Mouse (Mus musculus) ovary, adult 18-20 months (tissue): ENCODE data around the gene Ppp1r12a.

ENCODE experiments used
- DNase-seq: peaks from one replicate; pipeline ENCODE4 v3.0.0; 2022; ENCODE audit warnings: low spot score, mixed read lengths

Ppp1r12a gene

GRCm38 (mm10) chr10:108291688-108292471 is 129.9 kb downstream of the Ppp1r12a start:
- DNase-seq: no peak

DNA sequence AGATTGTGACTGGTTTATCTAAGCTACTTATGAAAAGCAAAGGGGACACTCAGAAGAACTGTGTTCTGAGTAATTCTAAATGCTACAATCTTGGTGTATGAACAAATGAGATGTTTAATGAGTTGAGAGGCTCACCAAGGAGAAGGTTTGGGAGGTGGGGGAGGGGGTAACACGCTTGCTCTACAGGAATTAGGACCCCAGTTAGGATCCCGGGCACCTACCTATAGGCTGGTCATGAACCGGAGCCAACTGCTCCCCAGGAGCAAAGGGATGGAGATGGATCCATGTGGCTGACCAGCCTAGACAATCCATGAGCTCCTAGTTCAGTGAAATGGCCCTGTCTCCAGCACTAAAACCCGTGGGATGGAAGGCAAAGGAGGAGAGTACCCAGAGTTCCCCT is 130.7 kb downstream of the Ppp1r12a start:
- no peak for DNase-seq

DNA sequence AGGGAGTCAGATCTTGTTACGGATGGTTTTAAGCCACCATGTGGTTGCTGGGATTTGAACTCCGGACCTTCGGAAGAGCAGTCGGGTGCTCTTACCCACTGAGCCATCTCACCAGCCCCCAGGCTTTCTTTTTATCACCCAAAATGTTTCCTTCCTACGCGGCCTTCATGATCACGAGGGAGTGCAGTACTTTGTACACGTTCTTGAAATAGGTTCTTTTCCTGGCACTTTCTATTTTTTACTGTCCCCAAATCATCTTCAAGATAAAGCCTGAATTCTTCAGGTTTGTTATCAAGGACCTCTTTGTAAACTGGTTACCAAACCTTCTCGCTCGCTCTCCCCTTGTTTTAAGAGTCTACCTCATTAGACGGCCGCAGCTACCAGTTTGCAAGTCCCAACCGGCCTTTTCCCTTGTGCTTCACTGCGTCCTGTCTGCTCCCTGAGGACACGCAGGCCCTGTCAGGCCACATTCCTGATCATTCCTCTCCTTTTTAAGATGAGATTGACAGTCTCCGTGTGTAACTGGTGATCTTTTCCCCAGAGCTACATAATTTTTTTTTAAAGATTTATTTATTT is 131.7 kb downstream of the Ppp1r12a start:
- DNase-seq: no peak

DNA sequence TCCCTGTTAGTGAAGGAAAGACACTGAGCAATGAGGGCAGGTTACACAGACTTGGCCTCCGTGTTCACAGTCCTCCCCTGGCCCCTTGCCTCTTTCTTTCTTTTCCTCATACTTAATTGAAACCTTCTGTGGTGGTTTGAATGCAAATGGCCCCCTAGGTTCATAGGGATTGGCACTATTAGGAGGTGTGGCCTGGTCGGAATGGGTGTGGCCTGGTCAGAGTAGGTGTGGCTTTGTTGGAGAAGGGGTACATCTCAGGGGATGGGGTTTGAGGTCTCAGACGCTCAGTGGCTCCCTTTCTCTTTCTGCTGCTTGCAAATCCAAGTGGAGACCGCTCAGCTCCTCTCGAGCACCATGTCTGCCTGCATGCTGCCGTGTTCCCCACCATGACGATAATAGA is 132.8 kb downstream of the Ppp1r12a start:
- no peak for DNase-seq

GRCm38 (mm10) chr10:108296446-108296845 is 134.5 kb downstream of the Ppp1r12a start:
- no peak for DNase-seq

- no peak for DNase-seq
These were observed 136.3 kb downstream of the Ppp1r12a start for GRCm38 (mm10) chr10:108298261-108298660.

- no peak for DNase-seq
These were observed 137.0 kb downstream of the Ppp1r12a start for GRCm38 (mm10) chr10:108298841-108299545.

GRCm38 (mm10) chr10:108299828-108300227 is 137.8 kb downstream of the Ppp1r12a start:
- DNase-seq: no peak

DNA sequence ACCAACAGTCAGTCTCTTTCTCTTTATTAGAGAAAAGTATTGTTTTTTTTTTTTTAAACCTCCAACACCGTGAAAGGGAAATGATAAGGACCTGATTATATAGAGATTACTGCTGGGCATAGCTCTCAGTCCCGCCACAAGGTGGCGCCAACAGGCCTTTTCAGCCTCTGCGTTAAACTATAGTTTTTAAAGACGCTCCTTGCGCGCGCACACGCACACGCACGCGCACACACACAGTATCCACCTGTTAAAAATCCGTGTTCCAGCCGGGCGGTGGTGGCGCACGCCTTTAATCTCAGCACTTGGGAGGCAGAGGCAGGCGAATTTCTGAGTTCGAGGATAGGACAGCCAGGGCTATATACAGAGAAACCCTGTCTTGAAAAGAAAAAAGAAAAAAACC is 138.8 kb downstream of the Ppp1r12a start:
- DNase-seq: peak; percentile 42

- DNase-seq: no peak
These were observed 145.8 kb downstream of the Ppp1r12a start for GRCm38 (mm10) chr10:108307772-108308171.

GRCm38 (mm10) chr10:108310195-108310594 is 148.2 kb downstream of the Ppp1r12a start:
- no peak for DNase-seq

- DNase-seq: no peak
These were observed 149.4 kb downstream of the Ppp1r12a start for GRCm38 (mm10) chr10:108311396-108311795.

GRCm38 (mm10) chr10:108313845-108314244 is 151.9 kb downstream of the Ppp1r12a start:
- no peak for DNase-seq

- DNase-seq: no peak
These were observed 152.4 kb downstream of the Ppp1r12a start for GRCm38 (mm10) chr10:108314396-108314795.

DNA sequence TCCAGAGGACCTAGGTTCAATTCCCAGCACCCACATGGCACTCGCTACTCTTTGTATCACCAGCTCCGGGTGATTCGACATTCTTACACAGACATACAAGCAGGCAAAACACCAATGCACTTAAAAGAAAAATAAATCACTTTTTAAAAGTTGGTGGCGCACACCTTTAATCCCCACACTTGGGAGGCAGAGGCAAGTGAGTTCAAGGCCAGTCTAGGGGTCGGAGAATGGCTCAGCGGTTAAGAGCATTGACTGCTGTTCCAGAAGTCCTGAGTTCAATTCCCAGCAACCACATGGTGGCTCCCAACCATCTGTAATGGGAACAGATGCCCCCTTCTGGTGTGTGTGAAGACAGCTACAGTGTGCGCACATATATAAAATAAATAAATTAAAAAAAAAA is 153.2 kb downstream of the Ppp1r12a start:
- no peak for DNase-seq

DNA sequence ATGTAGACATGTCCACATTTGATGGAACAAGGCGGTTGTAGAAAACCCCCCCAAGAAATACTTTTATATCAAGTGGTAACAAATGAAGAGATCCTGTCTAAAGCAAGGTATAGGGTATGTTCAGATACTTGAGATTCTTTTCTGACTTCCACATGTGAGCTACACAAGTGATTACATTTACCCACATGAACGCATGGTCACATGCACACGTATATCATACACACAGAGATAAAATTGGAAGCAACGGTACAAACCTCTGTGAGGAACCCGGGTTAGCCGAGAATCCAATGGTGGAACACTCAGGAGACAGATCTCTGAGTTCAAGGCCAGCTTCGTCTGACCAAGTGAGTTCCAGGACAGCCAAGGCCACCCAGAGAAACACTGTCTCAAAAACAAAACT is 166.4 kb downstream of the Ppp1r12a start:
- no peak for DNase-seq

- no peak for DNase-seq
These were observed 167.0 kb downstream of the Ppp1r12a start for GRCm38 (mm10) chr10:108328983-108329382.

DNA sequence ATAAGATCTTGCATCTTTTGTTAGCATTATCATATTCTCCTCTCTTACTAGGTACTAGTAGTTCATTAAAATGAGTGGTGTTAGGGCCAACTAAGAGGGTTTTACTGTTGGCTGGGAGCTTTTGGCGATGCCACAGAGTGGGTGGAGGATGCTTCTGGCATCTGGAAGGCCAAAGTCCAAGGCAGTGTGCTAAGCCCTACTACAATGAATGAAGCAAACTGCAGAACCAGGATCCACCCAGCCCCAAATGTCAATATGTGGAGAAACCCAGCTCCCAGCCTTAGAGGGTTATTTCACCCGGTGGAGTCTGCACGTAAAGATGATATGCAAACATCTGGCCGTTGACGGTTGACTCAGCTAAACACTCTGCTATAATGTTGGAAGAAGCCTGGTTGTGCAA is 167.8 kb downstream of the Ppp1r12a start:
- no peak for DNase-seq

DNA sequence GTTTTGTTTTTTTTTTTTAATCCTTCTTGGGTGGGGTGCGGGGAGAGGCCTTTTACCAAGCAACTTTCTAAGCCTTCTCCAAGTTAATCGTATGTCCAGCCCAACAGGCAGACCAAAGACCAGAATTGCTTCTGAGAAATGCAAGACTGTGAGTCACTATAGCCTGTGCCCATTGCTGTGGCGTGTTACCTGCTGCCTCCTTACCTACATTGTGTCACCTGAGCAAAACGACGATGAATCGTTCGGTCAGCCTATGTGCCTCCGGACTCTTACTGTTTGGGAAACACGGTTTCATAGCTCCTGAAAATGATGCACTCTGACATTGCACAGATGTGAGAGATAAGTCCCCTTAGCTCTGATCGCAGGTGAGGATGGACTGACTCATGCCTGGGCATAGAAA is 169.0 kb downstream of the Ppp1r12a start:
- no peak for DNase-seq

- DNase-seq: peak; percentile 80
These were observed 170.0 kb downstream of the Ppp1r12a start, which contains the start of gene Pawr for GRCm38 (mm10) chr10:108331784-108332561. Gene Pawr, plus strand, starts transcription at chr10:108332121.

- peak; percentile 36 for DNase-seq
These were observed 170.9 kb downstream of the Ppp1r12a start for GRCm38 (mm10) chr10:108332571-108333541.
